Mouse (Mus musculus) urinary bladder, postnatal 36 days (tissue): Measurements from ENCODE around the gene Unc93b1.
"Not testable (repeated sequence)": the region's sequence is repeated elsewhere in the genome, so short reads cannot be mapped to it uniquely, and the experiment has no call there.

Experiments used
- DNase-seq, 2 experiments: peaks; one replicate each; pipeline ENCODE4 v3.0.0; 2022; ENCODE audit warnings: low spot score in 2 of 2, mixed read lengths in 1 of 2

Unc93b1 gene

GRCm38 (mm10) chr19:3946715-3947114 is 11.7 kb downstream of the Unc93b1 start:
- DNase-seq: peak; percentile 67 to 72

DNA sequence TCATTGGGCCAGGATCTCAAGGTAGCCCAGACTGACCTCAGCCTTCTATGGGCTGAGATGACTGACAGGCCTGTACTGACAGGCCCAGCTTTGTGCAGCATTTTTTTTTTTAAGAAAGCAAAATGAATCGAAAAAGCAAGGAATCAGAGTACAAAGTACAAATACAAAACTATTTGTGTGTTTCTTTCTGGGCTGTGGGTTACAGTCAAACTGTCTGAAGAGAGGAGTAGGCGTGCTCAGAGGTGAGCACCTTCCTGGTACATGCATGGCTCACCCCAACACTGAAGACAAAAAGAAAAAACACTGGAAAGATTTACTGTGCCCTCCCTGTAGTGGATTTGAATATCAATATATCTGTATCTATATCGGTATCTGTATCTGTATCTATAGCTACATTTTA is 12.8 kb downstream of the Unc93b1 start:
- no peak for DNase-seq

- no peak for DNase-seq
Observed at GRCm38 (mm10) chr19:3948546-3948945, 13.6 kb downstream of the Unc93b1 start.

- no peak for DNase-seq
Observed at GRCm38 (mm10) chr19:3950331-3950730, 15.3 kb downstream of the Unc93b1 start.

DNA sequence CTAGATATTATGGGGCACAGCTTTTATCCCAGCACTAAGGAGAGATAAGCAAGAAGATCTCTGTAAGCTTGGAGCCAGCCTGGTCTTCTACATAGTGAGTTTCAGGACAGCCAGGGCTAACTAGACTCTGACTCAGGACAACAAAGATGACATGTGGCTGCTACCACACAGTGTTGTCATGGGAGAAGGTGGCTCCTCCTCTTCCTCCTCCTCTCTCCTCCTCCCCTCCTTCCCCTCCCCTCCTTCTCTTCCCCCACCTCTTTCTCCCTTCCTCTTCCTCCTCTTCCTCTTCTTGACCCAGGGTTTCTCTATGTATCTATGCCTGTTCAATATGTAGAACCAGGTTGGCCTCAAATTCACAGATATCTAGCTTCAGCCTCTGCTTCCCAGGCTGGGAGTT is 16.5 kb downstream of the Unc93b1 start:
- no peak for DNase-seq

DNA sequence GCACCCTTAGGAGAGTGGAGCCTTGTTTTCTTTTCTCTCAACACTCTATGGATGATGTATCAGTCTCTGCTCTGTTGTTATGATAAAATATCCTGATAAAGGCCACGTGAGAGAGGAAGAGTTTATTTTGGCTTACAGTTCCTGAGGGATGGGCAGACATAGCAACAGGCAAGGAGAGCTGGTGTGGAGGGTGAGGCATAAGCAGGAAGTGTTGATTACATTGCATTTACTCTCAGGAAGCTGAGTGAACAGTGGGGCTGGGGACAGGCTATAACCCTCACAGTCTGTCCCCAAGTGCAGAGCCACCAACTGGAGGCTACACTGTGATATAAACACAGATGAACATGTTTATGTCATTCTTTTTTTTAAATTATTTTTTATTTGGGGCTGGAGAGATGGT is 17.1 kb downstream of the Unc93b1 start:
- DNase-seq: no peak

GRCm38 (mm10) chr19:3955033-3955432 is 20.0 kb downstream of the Unc93b1 start:
- no peak for DNase-seq

DNA sequence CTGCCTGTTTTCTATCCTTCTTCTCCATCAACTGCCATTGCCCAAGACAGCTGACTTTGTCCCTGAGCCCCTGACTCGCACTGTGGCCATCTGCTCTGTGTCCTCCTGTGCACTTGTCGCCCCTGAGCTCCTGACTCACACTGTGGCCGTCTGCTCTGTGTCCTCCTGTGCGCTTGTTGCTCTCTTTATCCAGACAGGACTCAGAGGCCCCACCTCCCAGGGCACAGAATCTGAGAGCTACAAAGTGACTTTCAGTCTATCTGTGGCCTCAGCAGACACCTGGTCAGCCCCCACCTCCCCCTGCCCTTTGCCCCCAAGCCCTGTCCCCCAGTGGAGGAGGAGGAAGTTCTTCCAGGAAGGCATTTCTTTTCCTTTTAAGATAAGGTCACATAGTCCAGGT is 20.8 kb downstream of the Unc93b1 start:
- DNase-seq: no peak

DNA sequence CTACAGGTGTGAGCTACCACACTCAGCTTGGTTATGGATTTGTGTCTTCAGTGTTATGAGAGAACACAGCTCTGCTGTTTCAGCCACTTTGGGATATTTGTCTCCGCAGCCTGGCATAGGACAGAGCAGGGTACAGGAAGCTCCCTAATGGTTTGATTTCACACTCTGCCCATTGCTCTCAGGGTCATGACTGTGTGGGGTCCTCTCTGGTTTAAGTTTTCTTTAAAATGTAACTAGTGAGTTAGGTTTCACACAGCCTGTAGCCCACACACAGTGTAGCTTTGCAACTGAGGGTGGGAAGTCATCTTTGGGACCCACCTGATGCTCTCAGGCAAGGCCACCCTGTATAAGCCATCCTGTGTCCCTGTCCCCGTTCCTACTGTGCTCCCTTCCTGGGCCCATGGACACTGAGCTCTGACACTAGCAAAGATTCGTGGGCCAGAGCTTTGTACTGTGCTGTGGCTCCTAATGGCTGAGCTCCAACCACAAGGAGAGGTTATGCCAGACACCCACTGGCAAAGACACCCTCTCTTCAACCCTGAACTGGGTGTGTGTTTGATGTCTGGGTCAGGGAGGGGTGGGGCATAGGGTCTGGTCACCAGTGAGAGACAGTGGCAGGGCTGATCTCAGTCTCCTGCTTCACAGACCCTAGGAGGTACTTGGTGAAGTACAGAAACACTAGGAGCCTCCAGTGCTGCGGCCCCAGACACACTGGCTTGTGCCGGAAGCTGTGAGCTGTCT is 22.5 kb downstream of the Unc93b1 start:
- DNase-seq: not testable (repeated sequence)

DNA sequence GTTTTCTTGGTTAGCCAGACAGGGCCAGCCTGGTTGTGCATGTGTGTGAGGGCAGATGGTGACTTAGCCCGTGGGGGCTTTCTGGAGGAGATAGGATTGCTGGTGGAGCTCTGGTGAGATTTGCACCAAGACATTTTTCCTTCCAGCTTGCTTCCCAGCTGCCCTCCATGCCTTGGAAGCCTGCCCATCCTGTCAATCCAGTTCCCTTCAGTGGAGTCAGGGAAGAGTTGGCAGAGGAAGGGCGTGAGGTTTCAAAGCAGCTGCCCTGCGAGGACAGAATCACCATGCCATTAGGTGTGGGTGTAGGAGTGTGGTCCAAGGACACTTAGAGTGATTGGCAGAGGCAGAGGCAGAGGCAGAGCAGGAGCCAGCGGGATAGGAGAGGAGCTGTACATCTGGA is 23.5 kb downstream of the Unc93b1 start, which contains the start of gene Aldh3b3:
TSS of gene Aldh3b3 (plus strand) at position 176 of the 400 bp plus-strand sequence.
- no peak for DNase-seq

GRCm38 (mm10) chr19:3959030-3959429 is 24.0 kb downstream of the Unc93b1 start:
- peak in 1 of 2 experiments; percentile 48 for DNase-seq

DNA sequence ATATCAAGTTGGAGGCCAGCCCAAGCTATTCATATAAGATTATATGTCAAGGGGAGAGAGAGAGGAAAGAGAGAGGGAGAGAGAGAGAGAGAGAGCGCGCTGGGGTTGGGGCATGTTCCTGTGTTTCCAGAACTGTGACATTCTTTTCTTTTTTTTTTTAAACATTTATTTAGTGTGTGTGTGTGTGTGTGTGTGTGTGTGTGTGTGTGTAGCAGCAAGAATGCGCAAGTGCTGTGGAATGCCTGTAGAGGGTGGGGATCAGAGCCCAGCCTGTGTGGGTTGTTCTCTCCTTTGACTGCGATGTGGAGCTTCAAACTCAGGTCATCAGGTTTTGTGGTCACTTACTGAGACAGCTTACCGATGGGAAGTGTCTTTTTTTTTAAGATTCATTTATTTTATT is 25.2 kb downstream of the Unc93b1 start:
- DNase-seq: no peak

- DNase-seq: not testable (repeated sequence)
Observed at GRCm38 (mm10) chr19:3961805-3962204, 26.8 kb downstream of the Unc93b1 start.

- no peak for DNase-seq
Observed at GRCm38 (mm10) chr19:3962469-3962868, 27.5 kb downstream of the Unc93b1 start.

GRCm38 (mm10) chr19:3964030-3964429 is 29.0 kb downstream of the Unc93b1 start:
- no peak for DNase-seq

DNA sequence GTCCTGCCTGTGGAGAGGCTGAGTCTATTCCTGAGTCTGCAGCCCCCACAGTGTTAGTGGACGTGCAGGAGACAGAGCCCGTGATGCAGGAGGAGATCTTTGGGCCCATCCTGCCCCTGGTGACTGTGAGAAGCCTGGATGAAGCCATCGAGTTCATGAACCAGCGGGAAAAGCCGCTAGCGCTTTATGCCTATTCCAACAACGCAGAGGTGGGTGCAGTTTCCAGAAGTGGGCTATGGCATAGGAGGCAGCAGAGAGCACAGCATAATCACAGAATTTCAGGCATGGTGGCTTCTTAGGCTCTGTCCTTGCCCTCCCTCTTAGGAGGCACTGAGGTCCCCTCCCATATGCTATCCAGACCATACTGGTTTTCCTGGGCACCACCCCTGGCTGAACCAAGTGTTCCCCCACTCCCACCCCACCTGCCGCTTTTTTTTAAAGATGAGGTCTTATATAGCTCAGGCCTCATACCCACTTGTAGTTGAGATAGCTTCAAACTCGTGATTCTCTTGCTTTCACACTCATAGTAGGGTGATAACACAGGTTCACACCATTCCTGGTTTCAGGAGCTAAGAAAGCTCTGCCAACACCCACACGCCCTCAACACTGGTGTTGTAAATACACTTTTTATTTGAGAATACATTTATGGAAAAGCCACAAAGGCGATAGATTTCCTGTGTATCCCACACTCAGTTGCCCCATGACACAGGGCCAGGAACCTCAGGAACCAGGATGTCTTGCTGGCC is 31.5 kb downstream of the Unc93b1 start:
- DNase-seq: no peak

GRCm38 (mm10) chr19:3967258-3967657 is 32.3 kb downstream of the Unc93b1 start:
- no peak for DNase-seq

DNA sequence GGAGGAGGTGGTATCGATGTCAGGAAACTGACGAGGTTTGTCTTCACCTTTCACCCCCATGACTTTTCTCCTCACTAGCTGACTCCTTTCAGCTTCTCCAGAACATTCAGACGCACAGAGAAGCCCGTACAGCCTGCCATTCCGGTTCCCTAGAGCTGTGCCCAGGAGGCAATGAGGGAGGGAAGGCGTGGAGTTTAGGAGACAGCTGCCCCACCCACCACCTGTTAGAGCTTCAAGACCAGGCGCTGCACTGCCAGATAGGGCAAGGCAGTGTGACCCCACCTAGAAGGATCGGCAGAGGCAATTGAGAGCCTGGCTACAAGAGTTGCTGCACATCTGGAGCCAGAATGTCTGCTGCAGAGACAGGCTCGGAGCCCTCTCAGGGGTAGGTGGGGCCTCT is 37.2 kb downstream of the Unc93b1 start, which contains the start of gene Aldh3b2:
TSS of gene Aldh3b2 (plus strand) at position 100 of the 400 bp plus-strand sequence.
- DNase-seq: peak; percentile 72 to 84

- not testable (repeated sequence) for DNase-seq
Observed at GRCm38 (mm10) chr19:3974608-3975007, 39.6 kb downstream of the Unc93b1 start.

DNA sequence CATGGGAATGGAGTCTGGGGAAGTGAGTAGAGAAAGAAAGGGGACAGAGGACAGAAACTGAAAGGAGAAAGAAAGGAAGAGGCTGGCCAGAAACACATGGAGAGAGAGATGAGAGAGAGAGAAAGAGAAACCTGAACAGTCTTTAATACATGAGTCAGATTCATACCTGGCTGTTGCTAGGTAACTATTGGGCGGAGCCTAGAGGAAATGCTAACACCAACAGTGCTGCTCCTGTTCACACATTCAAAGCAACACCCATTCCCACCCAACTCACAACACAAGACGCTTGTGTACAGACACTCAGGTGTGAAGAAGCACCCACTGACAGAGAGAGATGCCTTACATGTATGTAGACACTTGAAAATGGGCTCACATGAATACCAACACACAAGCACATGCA is 40.9 kb downstream of the Unc93b1 start:
- DNase-seq: no peak

- peak; percentile 58 to 77 for DNase-seq
Observed at GRCm38 (mm10) chr19:3980309-3980708, 45.3 kb downstream of the Unc93b1 start.

DNA sequence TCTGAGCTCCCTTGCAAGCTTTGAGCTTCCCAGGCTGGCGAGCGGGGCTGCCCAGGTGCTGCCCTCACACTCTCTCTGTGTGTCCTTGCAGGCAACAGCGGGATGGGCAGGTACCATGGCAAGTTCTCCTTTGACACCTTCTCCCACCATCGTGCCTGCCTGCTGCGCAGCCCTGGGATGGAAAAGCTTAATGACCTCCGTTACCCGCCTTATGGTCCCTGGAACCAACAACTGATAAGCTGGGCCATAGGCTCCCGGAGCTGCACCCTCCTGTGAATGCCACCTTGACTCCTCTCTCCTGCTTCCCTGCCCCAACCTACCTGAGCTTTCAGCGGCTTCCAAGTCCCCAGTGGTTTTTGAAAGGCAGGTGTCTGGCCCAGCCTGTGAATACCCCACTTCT is 45.9 kb downstream of the Unc93b1 start:
- DNase-seq: no peak
